Mouse (Mus musculus): Measurements from ENCODE around the gene D630045J12Rik. TPM values are rescaled to one million over a fixed set of nuclear protein-coding genes. Genes with fewer than 3 reads are reported as not detected.

The D630045J12Rik gene
- polyA plus RNA-seq (2015; fragmentation: Nextera tagmentation; extraction: Ambion mirVana), result 19.7 and 21.0 TPM in 2 replicates

GRCm38 (mm10) chr6:38253736-38254641, at the start of gene D630045J12Rik:
Gene D630045J12Rik, minus strand, starts transcription at chr6:38254009.
- Histone ChIP-seq H3K9me3 (no peaks in the 10 kb centered on the region), H3K4me2 (peak within 1 kb of the TSS; percentile 83), H3K9ac (peak within 1 kb of the TSS; percentile 99), H3K27me3 (replicated peaks) (no peaks in the 10 kb centered on the region), H3K36me3 (replicated peaks) (no peaks in the 10 kb centered on the region), H3K4me1 (peaks cover 37% of the 10 kb centered on the region), H3K4me3 (peak within 1 kb of the TSS; percentile 91), H3K27ac (peak within 1 kb of the TSS; percentile 98)
- ATAC-seq (replicated peaks), result peak; percentile 91
- under 1% methylated on average over 99 of the region's 118 CpGs for WGBS

DNA sequence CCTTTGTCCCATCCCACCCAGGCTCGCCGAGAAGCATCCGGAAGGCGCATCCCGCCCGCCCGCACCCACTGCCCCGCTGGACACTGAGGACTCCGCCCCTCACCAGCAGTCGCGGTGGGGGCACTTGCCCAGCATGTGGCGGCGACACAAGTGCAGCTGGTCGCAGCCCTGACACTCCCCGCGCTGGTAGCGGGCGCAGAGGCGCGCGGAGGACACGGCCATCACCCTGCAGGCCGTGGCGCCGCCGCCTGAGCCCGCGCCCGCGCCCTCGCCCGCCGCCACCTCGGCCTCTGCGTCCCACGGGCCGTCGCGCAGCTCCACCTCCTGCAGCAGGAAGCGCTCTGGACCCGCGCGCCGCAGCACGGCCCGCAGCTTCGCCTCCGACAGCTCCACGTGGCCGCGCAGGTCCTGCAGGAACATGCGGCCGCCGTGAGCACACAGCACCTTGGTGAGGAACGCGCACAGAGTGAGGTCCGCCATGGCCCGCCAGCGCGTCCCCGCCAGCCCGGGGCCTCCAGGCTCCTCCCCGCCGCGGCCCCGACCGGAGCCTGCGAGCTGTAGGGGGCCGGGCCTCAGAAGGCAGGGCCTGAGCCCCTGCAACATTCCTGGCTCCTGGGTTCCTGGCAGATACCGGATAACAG, 45.1 kb upstream of the D630045J12Rik start, which contains the start of gene Zc3hav1l:
Gene Zc3hav1l, minus strand, starts transcription at position 499 of the 641 bp plus-strand sequence.
- peak within 1 kb of the TSS; percentile 61 for H3K9ac ChIP-seq
- H3K4me3 ChIP-seq, result peak within 1 kb of the TSS; percentile 51
- under 1% methylated on average over 58 of the region's 70 CpGs for WGBS
- peak; percentile 96 for ATAC-seq (replicated peaks)
- H3K9me3 ChIP-seq, result no peaks in the 10 kb centered on the region
- no peaks in the 10 kb centered on the region for H3K27me3 ChIP-seq (replicated peaks)
- peak within 1 kb of the TSS; percentile 84 for H3K27ac ChIP-seq
- peaks cover 11% of the 10 kb centered on the region for H3K4me1 ChIP-seq
- H3K4me2 ChIP-seq, result peak within 1 kb of the TSS; percentile 66
- H3K36me3 ChIP-seq (replicated peaks), result 0 out of 2 replicates have a peak, but pooled peaks cover 6% of the 10 kb centered on the region

- Histone ChIP-seq H3K36me3 (replicated peaks) (0 out of 2 replicates have a peak, but pooled peaks cover 6% of the 10 kb centered on the region), H3K27ac (peak overlapping the region; percentile 84), H3K9ac (peak overlapping the region; percentile 61), H3K9me3 (no peaks in the 10 kb centered on the region), H3K4me3 (peak overlapping the region; percentile 51), H3K4me1 (peaks cover 11% of the 10 kb centered on the region), H3K27me3 (replicated peaks) (no peaks in the 10 kb centered on the region), H3K4me2 (peak overlapping the region; percentile 66)
- WGBS, result 1% methylated on average over 10 of the region's 10 CpGs
- peak; percentile 48 for ATAC-seq (replicated peaks)
Observed at GRCm38 (mm10) chr6:38298246-38298635, 44.4 kb upstream of the D630045J12Rik start.

- Histone ChIP-seq H3K27ac (peak overlapping the region; percentile 84), H3K9ac (peak overlapping the region; percentile 61), H3K36me3 (replicated peaks) (0 out of 2 replicates have a peak, but pooled peaks cover 9% of the 10 kb centered on the region), H3K9me3 (no peaks in the 10 kb centered on the region), H3K27me3 (replicated peaks) (no peaks in the 10 kb centered on the region), H3K4me3 (peak overlapping the region; percentile 51), H3K4me1 (peaks cover 11% of the 10 kb centered on the region), H3K4me2 (peak overlapping the region; percentile 66)
- 38% methylated on average over 12 of the region's 12 CpGs for WGBS
- no peak for ATAC-seq (replicated peaks)
Observed at GRCm38 (mm10) chr6:38297580-38298245, 43.9 kb upstream of the D630045J12Rik start.

DNA sequence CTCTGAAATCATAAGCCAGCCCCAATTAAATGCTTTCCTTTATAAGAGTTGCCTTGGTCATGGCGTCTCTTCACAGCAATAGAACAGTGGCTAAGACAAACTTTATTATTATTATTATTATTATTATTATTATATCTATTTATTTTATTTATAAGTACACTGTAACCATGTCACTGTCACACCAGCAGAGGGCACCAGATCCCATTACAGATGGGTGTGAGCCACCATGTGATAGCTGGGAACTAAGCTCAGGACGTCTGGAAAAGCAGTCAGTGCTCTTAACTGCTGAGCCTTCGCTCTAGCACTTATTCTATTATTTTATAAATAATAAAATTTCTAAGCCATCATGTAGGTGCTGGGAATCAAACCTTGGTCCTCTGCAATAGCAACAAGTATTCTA, 39.9 kb upstream of the D630045J12Rik start:
- Histone ChIP-seq H3K36me3 (replicated peaks) (0 out of 2 replicates have a peak, but pooled peaks cover 11% of the 10 kb centered on the region), H3K9ac (no peak overlapping the region), H3K27me3 (replicated peaks) (no peaks in the 10 kb centered on the region), H3K9me3 (no peaks in the 10 kb centered on the region), H3K4me2 (no peak overlapping the region), H3K4me1 (peaks cover 9% of the 10 kb centered on the region), H3K4me3 (no peak overlapping the region), H3K27ac (no peak overlapping the region)
- no peak for ATAC-seq (replicated peaks)
- WGBS, result 37% methylated on average over 3 of the region's 3 CpGs

DNA sequence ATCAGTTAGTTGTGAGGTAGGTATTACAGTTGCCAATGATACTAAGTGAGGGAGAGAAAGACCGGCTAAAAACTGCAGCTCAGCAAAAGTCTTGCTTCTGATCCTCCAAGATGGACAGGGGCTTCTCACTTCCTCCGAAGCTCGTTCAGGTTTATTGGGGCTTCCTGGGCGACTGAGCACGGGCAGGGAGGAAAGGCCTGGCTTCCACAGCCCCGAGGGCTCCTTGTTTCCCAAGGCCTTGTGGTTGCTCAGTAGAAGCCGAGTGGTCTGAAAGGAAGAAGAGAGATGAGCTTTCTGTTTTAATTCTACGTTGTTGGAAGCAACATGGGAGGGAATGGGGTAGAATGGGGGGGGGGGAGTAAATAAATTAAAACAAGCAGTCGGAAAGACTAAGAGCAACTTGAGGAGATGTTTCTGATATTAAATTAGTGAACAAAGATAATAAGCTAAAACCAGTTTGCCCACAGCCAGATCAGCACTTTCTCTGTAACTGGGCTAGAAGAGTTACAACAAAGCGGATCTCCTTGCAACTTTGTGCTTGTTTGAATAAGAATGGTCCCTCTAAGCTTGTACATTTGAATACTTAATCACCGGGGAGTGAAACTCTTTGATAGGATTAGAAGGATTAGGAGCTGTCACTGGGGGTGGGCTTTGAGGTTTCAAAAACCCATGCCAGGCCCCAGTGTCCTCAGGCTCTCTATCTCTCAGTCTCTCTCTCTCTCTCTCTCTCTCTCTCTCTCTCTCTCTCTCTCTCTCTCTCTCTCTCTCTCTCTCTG, 39.2 kb upstream of the D630045J12Rik start:
- no peaks in the 10 kb centered on the region for H3K27me3 ChIP-seq (replicated peaks)
- H3K27ac ChIP-seq, result no peak overlapping the region
- 0 out of 2 replicates have a peak, but pooled peaks cover 11% of the 10 kb centered on the region for H3K36me3 ChIP-seq (replicated peaks)
- H3K4me2 ChIP-seq, result no peak overlapping the region
- ATAC-seq (replicated peaks), result no peak
- peaks cover 5% of the 10 kb centered on the region for H3K4me1 ChIP-seq
- no peaks in the 10 kb centered on the region for H3K9me3 ChIP-seq
- H3K9ac ChIP-seq, result no peak overlapping the region
- 14% methylated on average over 11 of the region's 11 CpGs for WGBS
- no peak overlapping the region for H3K4me3 ChIP-seq

DNA sequence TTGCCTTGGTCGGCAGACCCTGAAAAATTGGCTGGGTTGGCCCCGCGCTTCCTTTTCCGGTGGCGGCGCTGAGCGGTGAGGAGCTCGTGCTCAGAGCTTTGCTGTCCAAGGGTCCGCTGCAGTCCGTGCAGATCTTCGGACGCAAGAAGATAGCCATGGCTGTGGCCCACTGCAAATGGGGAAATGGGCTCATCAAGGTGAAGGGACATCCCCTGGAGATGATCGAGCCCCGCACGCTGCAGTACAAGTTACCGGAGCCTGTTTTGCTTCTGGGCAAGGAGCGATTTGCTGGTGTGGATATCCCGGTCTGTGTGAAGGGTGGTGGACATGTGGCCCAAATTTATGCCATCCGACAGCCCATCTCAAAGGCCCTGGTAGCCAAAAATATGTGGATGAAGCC, 30.6 kb upstream of the D630045J12Rik start:
- Histone ChIP-seq H3K9me3 (no peaks in the 10 kb centered on the region), H3K4me1 (no peaks in the 10 kb centered on the region), H3K27ac (no peak overlapping the region), H3K4me2 (no peak overlapping the region), H3K36me3 (replicated peaks) (peaks cover 15% of the 10 kb centered on the region), H3K9ac (no peak overlapping the region), H3K27me3 (replicated peaks) (no peaks in the 10 kb centered on the region), H3K4me3 (no peak overlapping the region)
- WGBS, result 97% methylated on average over 19 of the region's 19 CpGs
- ATAC-seq (replicated peaks), result no peak

GRCm38 (mm10) chr6:38264466-38264865, 10.7 kb upstream of the D630045J12Rik start:
- Histone ChIP-seq H3K36me3 (replicated peaks) (no peaks in the 10 kb centered on the region), H3K27me3 (replicated peaks) (no peaks in the 10 kb centered on the region), H3K4me2 (no peak overlapping the region), H3K4me1 (no peaks in the 10 kb centered on the region), H3K27ac (no peak overlapping the region), H3K9ac (no peak overlapping the region), H3K9me3 (no peaks in the 10 kb centered on the region), H3K4me3 (no peak overlapping the region)
- ATAC-seq (replicated peaks), result no peak
- 75% methylated on average over 7 of the region's 7 CpGs for WGBS

DNA sequence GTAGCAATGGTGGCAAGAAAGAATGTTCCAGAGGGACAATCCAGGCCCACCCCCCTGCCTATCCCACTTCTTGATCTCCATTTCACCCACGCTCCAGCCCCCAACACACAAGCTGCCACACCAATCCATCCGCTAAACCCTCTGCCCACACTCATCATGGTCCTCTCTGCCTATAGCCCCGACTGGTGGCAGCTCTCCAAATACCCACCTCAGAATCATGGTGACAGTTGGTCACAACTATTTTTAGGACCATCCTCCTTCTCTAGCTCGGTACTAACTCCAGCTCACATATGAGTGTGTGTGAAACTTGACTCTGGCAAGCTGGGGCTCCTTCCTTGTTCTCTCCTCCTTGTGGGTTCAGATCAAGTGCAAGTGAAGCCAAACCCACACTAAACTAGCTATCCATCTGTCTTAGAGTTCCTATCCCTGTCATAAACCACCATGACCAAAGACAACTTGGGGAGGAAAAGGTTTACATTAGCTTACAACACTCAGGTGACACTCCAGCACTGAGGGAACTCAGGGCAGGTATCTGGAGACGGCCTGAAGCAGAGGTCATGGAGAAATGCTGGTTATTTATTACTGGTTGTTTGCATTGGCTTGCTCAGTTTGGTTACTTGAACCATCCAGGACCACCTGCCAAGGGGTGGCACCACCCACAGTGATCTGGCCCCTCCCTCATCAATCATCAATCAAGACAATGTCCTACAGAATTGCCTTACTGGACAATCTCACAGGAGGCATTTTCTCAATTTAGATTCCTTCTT, 9.8 kb upstream of the D630045J12Rik start:
- H3K27me3 ChIP-seq (replicated peaks), result no peaks in the 10 kb centered on the region
- no peak overlapping the region for H3K4me3 ChIP-seq
- ATAC-seq (replicated peaks), result no peak
- H3K4me1 ChIP-seq, result no peaks in the 10 kb centered on the region
- H3K36me3 ChIP-seq (replicated peaks), result no peaks in the 10 kb centered on the region
- no peak overlapping the region for H3K9ac ChIP-seq
- 75% methylated on average over 5 of the region's 5 CpGs for WGBS
- no peaks in the 10 kb centered on the region for H3K9me3 ChIP-seq
- H3K27ac ChIP-seq, result no peak overlapping the region
- H3K4me2 ChIP-seq, result no peak overlapping the region

- no peak for ATAC-seq (replicated peaks)
- H3K9me3 ChIP-seq, result no peaks in the 10 kb centered on the region
- no peak overlapping the region for H3K9ac ChIP-seq
- no peaks in the 10 kb centered on the region for H3K36me3 ChIP-seq (replicated peaks)
- 71% methylated on average over 4 of the region's 4 CpGs for WGBS
- H3K27me3 ChIP-seq (replicated peaks), result no peaks in the 10 kb centered on the region
- no peak overlapping the region for H3K4me3 ChIP-seq
- no peaks in the 10 kb centered on the region for H3K4me1 ChIP-seq
- H3K27ac ChIP-seq, result no peak overlapping the region
- H3K4me2 ChIP-seq, result no peak overlapping the region
Observed at GRCm38 (mm10) chr6:38261877-38262276, 8.1 kb upstream of the D630045J12Rik start.

- Histone ChIP-seq H3K27me3 (replicated peaks) (no peaks in the 10 kb centered on the region), H3K9me3 (no peaks in the 10 kb centered on the region), H3K4me2 (no peak overlapping the region), H3K9ac (no peak overlapping the region), H3K27ac (no peak overlapping the region), H3K36me3 (replicated peaks) (no peaks in the 10 kb centered on the region), H3K4me1 (peaks cover 9% of the 10 kb centered on the region), H3K4me3 (no peak overlapping the region)
- 93% methylated on average over 8 of the region's 8 CpGs for WGBS
- ATAC-seq (replicated peaks), result no peak
Observed at GRCm38 (mm10) chr6:38257506-38257905, 3.7 kb upstream of the D630045J12Rik start.

Measured in midbrain, embryonic 15.5 days (tissue).